Mouse (Mus musculus) limb, embryonic 13.5 days (tissue): ENCODE data around the gene Galnt15. TPM values are rescaled to one million over a fixed set of nuclear protein-coding genes. Genes with fewer than 3 reads are reported as not detected.
A peak's percentile ranks its signal among the peaks of the same experiment; 100 is the strongest.

Source experiments
- ATAC-seq: fragments of 200-750 bp; cut with Nextera tagmentation; 2 replicates; pipeline ENCODE4 v1.8.0; 2017; ENCODE audit warnings: low read depth, moderate number of reproducible peaks, moderate TSS enrichment; ENCODE audit not compliant: low FRiP score
- H3K27ac ChIP-seq: fragments of 300-500 bp; sonication (generic); 2 replicates; pipeline ENCODE4 v1.5.1; 2015; ENCODE audit warnings: inconsistent platforms, mild to moderate bottlenecking, moderate library complexity
- H3K27me3 ChIP-seq: fragments of 300-500 bp; sonication (generic); 2 replicates; pipeline ENCODE4 v1.6.1; 2015; ENCODE audit warnings: mild to moderate bottlenecking, inconsistent platforms
- H3K36me3 ChIP-seq: fragments of 300-500 bp; sonication (generic); 2 replicates; pipeline ENCODE4 v1.6.1; 2015; ENCODE audit warnings: inconsistent platforms, mild to moderate bottlenecking, moderate library complexity
- H3K4me1 ChIP-seq: fragments of 300-500 bp; sonication (generic); 2 replicates; pipeline ENCODE4 v1.6.1; 2015; ENCODE audit warnings: inconsistent platforms
- H3K4me2 ChIP-seq: fragments of 300-500 bp; sonication (generic); replicated peaks from 2 replicates; pipeline ENCODE4 v1.6.1; 2015; ENCODE audit warnings: inconsistent platforms, mild to moderate bottlenecking, moderate library complexity
- H3K4me3 ChIP-seq: fragments of 300-500 bp; sonication (generic); 2 replicates; pipeline ENCODE4 v1.5.1; 2015; ENCODE audit warnings: moderate library complexity, mild to moderate bottlenecking, inconsistent platforms
- H3K9ac ChIP-seq: fragments of 300-500 bp; sonication (generic); 2 replicates; pipeline ENCODE4 v1.6.1; 2015; ENCODE audit warnings: mild to moderate bottlenecking, inconsistent platforms
- H3K9me3 ChIP-seq: fragments of 300-500 bp; sonication (generic); 2 replicates; pipeline ENCODE4 v1.6.1; 2016; ENCODE audit warnings: inconsistent platforms
- WGBS: fragments of 180-500 bp; shearing (Covaris S2); methylation state at CpG from one replicate; pipeline ENCODE4 v1.1.7; 2015; 5-methylcytosine and 5-hydroxymethylcytosine counted together
- polyA plus RNA-seq: library from polyadenylated mRNA; unstranded; fragments of >200 nt; fragmentation: Nextera tagmentation; extraction: Ambion mirVana; gene quantifications from 2 replicates; pipeline ENCODE4 v1.2.1, GENCODE M21; 2015

Gene Galnt15
- polyA plus RNA-seq, 1 experiment from 2014 or later = 0.06 TPM

DNA sequence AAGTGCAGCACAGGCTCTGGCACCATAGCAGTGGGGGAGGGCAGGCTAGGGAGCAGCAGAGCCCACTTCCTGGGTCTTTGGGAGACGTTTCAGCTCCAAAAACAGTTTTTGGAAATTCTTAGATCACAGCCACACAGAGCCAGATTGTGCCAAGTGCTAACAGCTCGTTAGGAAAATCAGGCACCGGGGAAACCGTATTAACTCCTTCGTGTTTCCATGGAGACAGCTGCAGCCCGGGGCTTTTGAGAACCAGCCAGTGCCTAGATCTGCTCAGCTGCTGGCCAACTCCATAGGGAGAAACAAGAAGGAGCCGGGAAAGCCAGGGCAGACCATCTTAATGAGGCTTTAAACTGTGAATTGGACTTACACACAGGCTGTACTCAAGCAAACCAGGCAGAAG, 11.9 kb upstream of the Galnt15 start:
- peak overlapping the region; percentile 44 for H3K4me2 ChIP-seq
- WGBS = under 1% methylated on average over 7 of the region's 7 CpGs

GRCm38 (mm10) chr14:32017448-32017847, 11.3 kb upstream of the Galnt15 start:
- no peaks in the 10 kb centered on the region for H3K9me3 ChIP-seq
- ATAC-seq = no peak
- peak overlapping the region; percentile 85 for H3K27ac ChIP-seq
- H3K4me3 ChIP-seq = no peak overlapping the region
- H3K4me1 ChIP-seq = peaks cover 22% of the 10 kb centered on the region
- no peaks in the 10 kb centered on the region for H3K36me3 ChIP-seq
- peak overlapping the region; percentile 44 for H3K4me2 ChIP-seq
- H3K27me3 ChIP-seq = no peaks in the 10 kb centered on the region
- WGBS = 66% methylated on average over 2 of the region's 2 CpGs
- H3K9ac ChIP-seq = no peak overlapping the region

More for the DNA sequence above, 11.9 kb upstream of the Galnt15 start:
- H3K9ac ChIP-seq = no peak overlapping the region
- peak overlapping the region; percentile 85 for H3K27ac ChIP-seq
- no peaks in the 10 kb centered on the region for H3K36me3 ChIP-seq
- no peak overlapping the region for H3K4me3 ChIP-seq
- no peaks in the 10 kb centered on the region for H3K9me3 ChIP-seq
- ATAC-seq = peak; percentile 57
- H3K27me3 ChIP-seq = no peaks in the 10 kb centered on the region
- H3K4me1 ChIP-seq = peaks cover 22% of the 10 kb centered on the region

DNA sequence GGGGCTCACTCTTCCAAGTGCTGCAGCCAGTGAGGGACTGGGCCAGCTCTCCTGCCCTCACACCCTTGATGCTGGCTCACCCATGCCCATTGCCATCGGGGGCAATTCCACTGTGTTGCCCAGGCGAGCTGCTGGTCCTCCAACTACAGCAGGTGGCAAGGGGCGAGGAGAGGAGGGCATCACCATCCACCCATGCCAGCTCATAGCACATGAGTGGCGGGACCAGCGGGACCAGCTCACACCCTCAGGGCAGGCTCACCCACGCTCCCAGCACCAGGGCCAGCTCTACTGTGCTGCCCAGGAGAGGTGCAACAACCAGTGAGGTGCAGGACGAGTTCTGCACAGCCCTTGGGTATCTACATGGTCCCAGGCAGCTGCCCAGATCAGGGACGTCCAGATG, 9.7 kb upstream of the Galnt15 start:
- Histone ChIP-seq H3K4me2 (no peak overlapping the region), H3K9ac (no peak overlapping the region), H3K4me3 (no peak overlapping the region), H3K4me1 (peaks cover 22% of the 10 kb centered on the region), H3K9me3 (no peaks in the 10 kb centered on the region), H3K27ac (no peak overlapping the region), H3K36me3 (no peaks in the 10 kb centered on the region), H3K27me3 (no peaks in the 10 kb centered on the region)
- WGBS = 83% methylated on average over 8 of the region's 8 CpGs
- no peak for ATAC-seq

DNA sequence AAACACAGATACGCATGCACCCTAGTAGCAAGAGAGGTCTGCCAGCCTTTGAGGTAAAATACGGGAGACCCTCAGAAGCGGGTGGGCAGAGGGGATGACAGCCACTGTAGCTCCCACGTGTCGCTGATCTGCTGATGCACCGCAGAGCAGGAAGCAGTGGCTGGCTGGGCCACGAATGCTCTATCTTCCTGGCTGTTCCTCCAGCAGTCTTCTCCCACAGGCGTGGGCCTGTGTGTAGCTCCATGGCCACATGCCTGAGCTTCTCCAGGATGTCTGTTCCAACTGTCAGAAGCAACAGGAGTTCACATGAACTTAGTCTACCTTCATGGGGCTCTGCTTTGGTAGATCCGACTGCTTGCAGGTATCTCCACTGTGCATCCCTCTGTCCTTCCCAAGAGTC, 6.8 kb upstream of the Galnt15 start:
- Histone ChIP-seq H3K4me3 (no peak overlapping the region), H3K27me3 (no peaks in the 10 kb centered on the region), H3K36me3 (no peaks in the 10 kb centered on the region), H3K4me2 (no peak overlapping the region), H3K9ac (no peak overlapping the region), H3K27ac (no peak overlapping the region), H3K4me1 (peaks cover 7% of the 10 kb centered on the region), H3K9me3 (no peaks in the 10 kb centered on the region)
- WGBS = 60% methylated on average over 9 of the region's 9 CpGs
- ATAC-seq = no peak

DNA sequence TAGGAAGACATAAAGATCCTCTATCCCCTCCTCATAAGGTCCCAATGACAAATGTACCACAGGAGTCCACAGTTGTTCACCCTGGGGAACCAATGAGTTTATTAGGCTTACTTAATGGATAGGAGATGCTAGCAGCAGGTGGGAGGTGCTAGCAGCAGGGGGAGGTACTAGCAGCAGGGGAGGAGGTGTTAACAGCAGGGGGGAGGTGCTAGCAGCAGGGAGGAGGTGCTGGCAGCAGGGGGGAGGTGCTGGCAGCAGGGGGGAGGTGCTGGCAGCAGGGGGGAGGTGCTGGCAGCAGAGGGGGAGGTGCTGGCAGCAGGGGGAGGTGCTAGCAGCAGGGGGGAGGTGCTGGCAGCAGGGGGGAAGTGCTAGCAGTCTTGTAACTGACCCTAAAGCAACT, 6.3 kb upstream of the Galnt15 start:
- no peak overlapping the region for H3K4me3 ChIP-seq
- H3K9me3 ChIP-seq = no peaks in the 10 kb centered on the region
- H3K9ac ChIP-seq = no peak overlapping the region
- ATAC-seq = no peak
- no peak overlapping the region for H3K27ac ChIP-seq
- H3K27me3 ChIP-seq = no peaks in the 10 kb centered on the region
- peaks cover 2% of the 10 kb centered on the region for H3K4me1 ChIP-seq
- H3K4me2 ChIP-seq = no peak overlapping the region
- no peaks in the 10 kb centered on the region for H3K36me3 ChIP-seq

DNA sequence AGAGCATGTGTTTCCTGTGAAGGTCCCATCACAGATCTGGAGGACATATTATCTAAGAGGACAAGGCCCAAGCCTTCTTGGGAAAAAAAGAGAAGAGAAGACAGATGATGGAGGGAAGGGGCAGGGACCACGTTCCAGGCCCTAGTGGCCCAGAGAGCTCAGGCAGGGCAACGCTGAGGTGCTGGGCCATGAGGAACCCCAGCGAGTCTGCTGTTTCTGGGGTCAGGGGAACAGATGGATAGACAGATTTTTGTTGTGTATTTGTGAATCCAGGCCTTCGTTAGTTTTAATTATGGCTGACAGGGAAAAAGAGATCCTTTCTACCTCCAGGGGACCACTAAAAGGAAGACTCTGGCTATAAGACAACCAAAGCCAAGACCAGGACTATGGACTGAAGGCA, 4.9 kb upstream of the Galnt15 start:
- ATAC-seq = no peak

GRCm38 (mm10) chr14:32027218-32027617, 1.6 kb upstream of the Galnt15 start:
- no peak for ATAC-seq
- Histone ChIP-seq H3K36me3 (no peaks in the 10 kb centered on the region), H3K4me2 (no peak overlapping the region), H3K9ac (no peak overlapping the region), H3K9me3 (no peaks in the 10 kb centered on the region), H3K27me3 (peaks cover 10% of the 10 kb centered on the region; the same call in 1 of the 2 replicates), H3K4me1 (peaks cover 18% of the 10 kb centered on the region), H3K27ac (no peak overlapping the region), H3K4me3 (no peak overlapping the region)
- WGBS = 48% methylated on average over 7 of the region's 7 CpGs

More for the DNA sequence above, 4.9 kb upstream of the Galnt15 start:
- no peaks in the 10 kb centered on the region for H3K9me3 ChIP-seq
- no peaks in the 10 kb centered on the region for H3K27me3 ChIP-seq
- H3K4me1 ChIP-seq = peaks cover 10% of the 10 kb centered on the region
- WGBS = 81% methylated on average over 4 of the region's 4 CpGs
- no peak overlapping the region for H3K9ac ChIP-seq
- H3K27ac ChIP-seq = no peak overlapping the region
- H3K4me2 ChIP-seq = no peak overlapping the region
- H3K4me3 ChIP-seq = no peak overlapping the region
- no peaks in the 10 kb centered on the region for H3K36me3 ChIP-seq

- no peak overlapping the region for H3K27ac ChIP-seq
- 69% methylated on average over 14 of the region's 14 CpGs for WGBS
- no peak overlapping the region for H3K4me3 ChIP-seq
- ATAC-seq = no peak
- peaks cover 10% of the 10 kb centered on the region; the same call in 1 of the 2 replicates for H3K27me3 ChIP-seq
- H3K9me3 ChIP-seq = no peaks in the 10 kb centered on the region
- no peaks in the 10 kb centered on the region for H3K36me3 ChIP-seq
- H3K4me2 ChIP-seq = no peak overlapping the region; the same call in 1 of the 2 replicates
- H3K4me1 ChIP-seq = peaks cover 18% of the 10 kb centered on the region
- no peak overlapping the region for H3K9ac ChIP-seq
Observed at GRCm38 (mm10) chr14:32029411-32029992, 713 bp downstream of the Galnt15 start.

GRCm38 (mm10) chr14:32030073-32030472, 1.3 kb downstream of the Galnt15 start:
- ATAC-seq = no peak
- H3K9ac ChIP-seq = no peak overlapping the region
- no peaks in the 10 kb centered on the region for H3K9me3 ChIP-seq
- no peak overlapping the region for H3K4me2 ChIP-seq
- no peak overlapping the region for H3K27ac ChIP-seq
- peaks cover 18% of the 10 kb centered on the region for H3K4me1 ChIP-seq
- H3K4me3 ChIP-seq = no peak overlapping the region
- no peaks in the 10 kb centered on the region for H3K36me3 ChIP-seq
- WGBS = 70% methylated on average over 5 of the region's 5 CpGs
- H3K27me3 ChIP-seq = peaks cover 10% of the 10 kb centered on the region; the same call in 1 of the 2 replicates

DNA sequence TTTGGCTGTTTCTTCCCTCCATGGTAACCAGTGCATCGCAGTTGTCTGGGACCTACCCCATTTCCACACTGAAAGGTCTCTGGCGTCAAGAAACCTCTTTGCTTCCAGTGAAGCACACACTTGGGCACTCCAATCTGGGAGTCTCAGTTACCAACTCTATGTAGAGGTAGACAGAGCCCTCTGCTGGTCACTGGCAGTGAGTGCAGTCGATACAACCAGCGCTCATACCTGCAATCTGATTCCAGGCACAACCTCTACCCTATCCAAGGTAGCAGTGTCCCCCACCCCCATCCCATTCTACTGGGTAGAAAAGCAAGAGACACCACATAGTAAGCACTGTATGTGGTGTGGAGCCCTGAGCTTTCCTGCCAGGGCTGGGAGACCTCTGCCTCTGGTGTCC, 3.7 kb downstream of the Galnt15 start:
- Histone ChIP-seq H3K9ac (no peak overlapping the region), H3K4me1 (peaks cover 18% of the 10 kb centered on the region), H3K4me3 (no peak overlapping the region), H3K27me3 (peaks cover 10% of the 10 kb centered on the region; the same call in 1 of the 2 replicates), H3K27ac (no peak overlapping the region), H3K9me3 (no peaks in the 10 kb centered on the region), H3K36me3 (no peaks in the 10 kb centered on the region), H3K4me2 (no peak overlapping the region)
- peak; percentile 31; the same call in 1 of the 2 replicates for ATAC-seq
- WGBS = 9% methylated on average over 4 of the region's 4 CpGs

GRCm38 (mm10) chr14:32036482-32036881, 7.7 kb downstream of the Galnt15 start:
- H3K27ac ChIP-seq = no peak overlapping the region
- H3K9me3 ChIP-seq = no peaks in the 10 kb centered on the region
- no peak overlapping the region for H3K4me2 ChIP-seq
- H3K27me3 ChIP-seq = no peaks in the 10 kb centered on the region
- no peaks in the 10 kb centered on the region for H3K36me3 ChIP-seq
- no peak overlapping the region for H3K9ac ChIP-seq
- ATAC-seq = no peak
- WGBS = 71% methylated on average over 5 of the region's 5 CpGs
- H3K4me3 ChIP-seq = no peak overlapping the region
- no peaks in the 10 kb centered on the region for H3K4me1 ChIP-seq

DNA sequence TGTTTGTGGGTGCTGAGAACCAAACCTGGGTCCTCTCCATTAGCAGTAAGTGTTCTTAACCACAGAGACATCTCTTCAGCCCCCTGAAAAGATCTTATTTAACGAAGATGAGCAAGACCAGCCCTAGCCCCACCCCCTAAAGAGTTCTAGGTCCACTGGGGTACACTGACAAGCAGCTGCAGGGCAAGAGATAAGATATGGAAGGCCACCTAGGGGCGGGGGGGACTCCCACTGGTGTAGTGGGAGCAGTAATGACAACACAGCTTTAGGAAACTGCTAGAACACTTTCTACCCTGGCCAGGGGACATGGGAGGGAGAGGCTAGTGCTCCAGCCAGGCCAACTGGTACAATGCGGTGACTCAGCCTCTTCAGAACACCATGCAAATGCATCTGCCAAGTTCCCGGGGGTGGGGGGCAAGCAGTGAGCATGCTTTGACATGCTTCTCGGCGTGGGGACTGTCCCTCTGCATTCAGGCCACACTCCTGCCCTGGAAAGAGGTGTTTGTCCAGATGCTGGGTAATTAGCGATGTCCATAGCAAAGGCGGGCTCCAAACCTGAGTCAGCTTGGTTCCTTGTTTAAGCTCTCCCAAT, 9.0 kb downstream of the Galnt15 start:
- H3K4me2 ChIP-seq = no peak overlapping the region
- no peaks in the 10 kb centered on the region for H3K27me3 ChIP-seq
- H3K27ac ChIP-seq = no peak overlapping the region
- no peak overlapping the region for H3K9ac ChIP-seq
- no peaks in the 10 kb centered on the region for H3K9me3 ChIP-seq
- WGBS = 80% methylated on average over 8 of the region's 8 CpGs
- ATAC-seq = no peak
- no peak overlapping the region for H3K4me3 ChIP-seq
- H3K4me1 ChIP-seq = no peaks in the 10 kb centered on the region
- H3K36me3 ChIP-seq = no peaks in the 10 kb centered on the region

GRCm38 (mm10) chr14:32042108-32042507, 13.3 kb downstream of the Galnt15 start:
- no peaks in the 10 kb centered on the region for H3K36me3 ChIP-seq
- H3K9me3 ChIP-seq = no peaks in the 10 kb centered on the region
- no peak for ATAC-seq
- no peaks in the 10 kb centered on the region for H3K4me1 ChIP-seq
- WGBS = 30% methylated on average over 5 of the region's 5 CpGs
- H3K4me2 ChIP-seq = no peak overlapping the region
- no peaks in the 10 kb centered on the region for H3K27me3 ChIP-seq
- no peak overlapping the region for H3K4me3 ChIP-seq
- no peak overlapping the region for H3K9ac ChIP-seq
- H3K27ac ChIP-seq = no peak overlapping the region
